Mouse (Mus musculus) telencephalon, adult 2 months (tissue): ENCODE results near the gene H2-DMb1.

ENCODE experiments used
- DNase-seq: peaks from one replicate; pipeline ENCODE4 v3.0.0-alpha.2; 2011; ENCODE audit warnings: low read depth, low spot score

Gene H2-DMb1

GRCm38 (mm10) chr17:34194723-34195122 lies 41.9 kb downstream of the H2-DMb1 start:
- no peak for DNase-seq

DNA sequence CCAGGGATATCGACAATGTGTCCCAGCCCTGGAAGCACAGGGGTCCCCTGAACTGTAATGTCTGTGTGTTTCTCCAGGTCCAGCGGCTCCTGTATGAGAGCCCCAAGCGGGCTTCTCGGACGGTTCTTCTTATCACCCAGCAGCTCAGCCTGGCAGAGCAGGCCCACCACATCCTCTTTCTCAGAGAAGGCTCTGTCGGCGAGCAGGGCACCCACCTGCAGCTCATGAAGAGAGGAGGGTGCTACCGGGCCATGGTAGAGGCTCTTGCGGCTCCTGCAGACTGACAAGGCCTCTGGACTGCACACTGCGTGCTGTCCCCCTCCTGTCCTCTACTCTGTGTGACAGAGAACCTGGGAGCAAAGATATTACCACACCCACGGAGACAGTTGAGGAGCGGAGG lies 43.6 kb downstream of the H2-DMb1 start:
- DNase-seq, result no peak

- peak; percentile 67 for DNase-seq
Observed at GRCm38 (mm10) chr17:34196941-34197894, 44.3 kb downstream of the H2-DMb1 start, which contains the start of gene Psmb8. TSS of gene Psmb8 (plus strand) at chr17:34197721.

- no peak for DNase-seq
Observed at GRCm38 (mm10) chr17:34197904-34198520, 45.1 kb downstream of the H2-DMb1 start.

DNA sequence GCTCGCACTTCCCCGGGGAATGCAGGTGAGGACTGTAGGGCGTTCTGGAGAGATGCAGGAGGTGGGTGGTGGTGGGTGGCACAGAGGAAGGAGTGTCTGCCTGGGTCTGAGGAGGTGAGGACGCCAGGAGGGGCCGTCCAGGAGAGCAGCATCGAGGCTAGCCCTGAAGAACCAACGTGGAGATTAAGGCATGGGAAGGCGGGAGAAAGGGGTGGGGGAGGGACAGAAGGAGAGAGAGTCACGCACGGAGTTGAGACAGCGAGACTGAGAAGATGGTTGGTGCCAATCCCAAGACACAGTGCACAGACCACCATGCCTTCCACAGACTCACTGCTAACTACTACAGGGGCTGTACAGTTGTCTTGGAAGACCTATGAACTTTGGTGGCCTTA lies 45.6 kb downstream of the H2-DMb1 start:
- no peak for DNase-seq

DNA sequence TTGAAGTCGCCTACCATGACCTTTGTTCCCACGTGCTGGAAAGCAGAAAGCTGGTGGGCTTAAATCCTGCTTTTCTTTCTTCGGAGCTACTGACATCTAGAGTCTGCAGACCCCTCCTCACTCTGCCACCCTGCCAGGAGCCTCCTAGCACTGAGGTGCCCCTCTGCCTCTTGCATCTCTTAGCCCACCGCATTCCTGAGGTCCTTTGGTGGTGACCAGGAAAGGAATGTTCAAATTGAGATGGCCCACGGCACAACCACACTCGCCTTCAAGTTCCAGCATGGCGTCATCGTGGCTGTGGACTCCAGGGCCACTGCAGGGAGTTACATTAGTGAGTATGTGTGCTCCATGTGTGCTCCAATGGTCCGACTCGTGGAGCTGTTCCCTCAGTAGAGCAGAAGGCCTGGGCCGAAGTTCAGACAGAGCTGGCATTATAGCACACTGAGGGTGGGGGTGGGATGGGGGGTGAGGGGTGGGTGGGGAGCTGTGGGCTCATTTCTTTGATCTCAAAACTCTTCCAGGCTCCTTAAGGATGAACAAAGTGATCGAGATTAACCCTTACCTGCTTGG lies 46.3 kb downstream of the H2-DMb1 start:
- DNase-seq, result no peak

DNA sequence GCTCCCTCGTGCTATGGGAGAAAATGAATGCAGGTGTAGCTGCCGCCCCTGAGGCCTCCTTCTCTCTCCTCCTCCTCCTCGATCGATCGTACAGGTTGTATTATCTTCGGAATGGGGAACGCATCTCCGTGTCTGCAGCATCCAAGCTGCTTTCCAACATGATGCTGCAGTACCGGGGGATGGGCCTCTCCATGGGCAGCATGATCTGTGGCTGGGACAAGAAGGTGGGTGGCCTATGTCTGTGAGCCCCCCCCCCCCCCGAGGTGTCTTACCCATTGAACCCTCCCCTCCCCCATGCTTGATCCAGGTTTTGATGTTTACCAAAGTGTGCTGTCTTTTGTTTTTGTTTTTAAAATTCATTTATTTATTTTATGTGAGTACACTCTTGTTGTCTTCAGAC lies 47.2 kb downstream of the H2-DMb1 start:
- DNase-seq, result no peak

DNA sequence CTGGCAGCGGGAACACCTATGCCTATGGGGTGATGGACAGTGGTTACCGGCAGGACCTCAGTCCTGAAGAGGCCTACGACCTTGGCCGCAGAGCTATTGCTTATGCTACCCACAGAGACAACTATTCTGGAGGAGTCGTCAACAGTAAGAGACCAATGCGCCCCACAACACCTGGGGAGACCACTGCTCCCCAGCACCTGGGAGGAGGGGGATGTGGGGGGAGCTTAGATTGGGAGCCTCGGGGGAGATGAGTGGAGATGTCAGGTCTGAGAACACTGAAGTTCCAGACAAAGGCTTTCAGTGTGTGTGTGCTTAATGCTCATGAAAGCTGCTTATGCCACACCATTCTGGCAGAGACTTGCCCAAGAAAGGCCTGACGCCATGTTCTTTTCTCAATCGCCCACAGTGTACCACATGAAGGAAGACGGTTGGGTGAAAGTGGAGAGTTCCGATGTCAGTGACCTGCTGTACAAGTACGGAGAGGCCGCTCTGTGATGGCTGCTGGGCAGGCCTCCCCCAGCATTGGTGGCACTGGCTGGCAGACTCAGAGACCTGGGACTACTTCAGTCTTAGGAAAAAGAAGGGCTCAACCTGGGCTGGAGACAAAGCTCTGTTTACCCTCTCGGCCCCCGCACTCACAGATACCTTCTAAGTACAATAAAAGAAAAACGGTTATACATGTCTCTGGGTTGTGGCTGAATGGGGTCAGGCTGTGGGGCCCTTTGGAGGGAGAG lies 48.1 kb downstream of the H2-DMb1 start:
- no peak for DNase-seq

- DNase-seq, result no peak
Observed at GRCm38 (mm10) chr17:34201506-34202055, 48.7 kb downstream of the H2-DMb1 start.

- DNase-seq, result no peak
Observed at GRCm38 (mm10) chr17:34202760-34203442, 50.0 kb downstream of the H2-DMb1 start.

- no peak for DNase-seq
Observed at GRCm38 (mm10) chr17:34203444-34203843, 50.6 kb downstream of the H2-DMb1 start, which contains the start of gene Tap2. TSS of gene Tap2 (plus strand) at chr17:34203527.

- DNase-seq, result no peak
Observed at GRCm38 (mm10) chr17:34204303-34205010, 51.6 kb downstream of the H2-DMb1 start.

GRCm38 (mm10) chr17:34205021-34205745 lies 52.3 kb downstream of the H2-DMb1 start:
- DNase-seq, result no peak

DNA sequence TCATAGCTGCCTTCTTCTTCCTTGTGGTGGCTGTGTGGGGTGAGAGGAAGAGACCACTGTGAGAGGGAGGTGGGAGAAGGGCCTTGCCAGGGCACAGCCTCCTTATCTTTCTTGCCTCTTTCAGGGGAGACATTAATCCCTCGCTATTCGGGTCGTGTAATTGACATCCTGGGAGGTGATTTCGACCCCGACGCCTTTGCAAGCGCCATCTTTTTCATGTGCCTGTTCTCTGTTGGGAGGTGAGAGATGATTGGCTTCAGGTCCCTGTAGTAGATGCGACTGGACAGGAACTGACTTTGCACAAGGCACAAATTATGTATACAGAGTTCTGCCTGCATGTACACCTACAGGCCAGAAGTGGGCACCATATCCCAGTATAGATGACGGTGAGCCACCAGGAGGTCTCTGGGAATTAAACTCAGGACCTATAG lies 52.9 kb downstream of the H2-DMb1 start:
- DNase-seq, result no peak

- no peak for DNase-seq
Observed at GRCm38 (mm10) chr17:34206731-34207130, 53.9 kb downstream of the H2-DMb1 start.

DNA sequence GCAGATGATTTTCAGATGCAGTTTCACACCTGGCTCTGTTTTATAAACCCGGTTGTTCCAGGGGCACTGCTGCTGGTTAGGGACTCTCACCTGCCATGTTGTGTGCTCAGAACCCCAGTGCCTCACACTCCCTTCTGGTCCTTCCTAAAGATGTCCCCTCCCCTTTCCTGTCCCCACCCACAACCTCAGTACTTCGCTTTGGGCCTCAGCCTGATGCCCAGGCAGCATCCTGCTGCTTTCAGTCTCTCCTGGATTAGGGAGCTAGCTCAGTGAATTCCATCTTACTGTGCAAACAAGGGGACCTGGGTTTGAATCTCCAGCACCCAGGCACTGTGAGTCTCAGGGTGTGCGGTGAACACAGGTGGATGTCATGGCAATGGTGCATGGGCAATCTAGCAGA lies 54.6 kb downstream of the H2-DMb1 start:
- no peak for DNase-seq

DNA sequence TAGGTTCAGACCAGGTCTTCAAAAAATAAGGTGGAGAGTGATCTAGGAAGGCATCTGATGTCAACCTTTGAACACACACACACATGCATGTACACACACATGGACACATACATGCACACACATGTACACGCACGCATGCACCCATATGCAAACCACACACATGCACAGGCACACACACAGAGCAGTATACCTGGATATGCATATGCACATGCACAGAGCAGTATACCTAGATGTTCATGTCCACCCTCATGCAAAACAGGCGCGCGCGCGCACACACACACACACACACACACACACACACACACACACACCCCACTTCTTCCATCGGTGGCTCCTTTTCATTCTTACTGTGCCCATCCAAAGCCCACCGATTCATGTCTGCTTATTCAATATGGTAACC lies 55.0 kb downstream of the H2-DMb1 start:
- DNase-seq, result no peak

DNA sequence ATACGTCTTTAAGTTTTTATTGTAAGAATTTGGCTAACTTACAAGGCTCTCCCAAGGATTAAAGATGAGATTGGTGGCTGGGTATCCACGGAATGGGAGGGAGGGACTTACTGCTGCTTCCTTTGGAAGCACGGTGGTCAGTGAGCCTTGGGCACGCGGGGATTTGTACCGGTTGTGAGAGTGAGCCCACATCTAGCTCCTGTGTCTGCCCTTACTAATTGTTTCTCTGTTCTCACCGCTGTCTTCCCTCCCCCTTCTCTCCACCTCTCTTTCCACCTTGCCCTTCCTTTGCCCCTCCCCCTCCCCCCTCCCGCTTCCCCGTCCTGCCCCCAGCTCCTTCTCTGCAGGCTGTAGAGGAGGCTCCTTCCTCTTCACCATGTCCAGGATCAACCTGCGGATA lies 55.5 kb downstream of the H2-DMb1 start:
- no peak for DNase-seq

- no peak for DNase-seq
Observed at GRCm38 (mm10) chr17:34209680-34210079, 56.8 kb downstream of the H2-DMb1 start.
